Comparison of ENCODE assay signal across 8 mouse cellular contexts in genomic region chr4:43668782-43669427, GRCm38 (mm10). TPM values are rescaled to one million over a fixed set of nuclear protein-coding genes. Genes with fewer than 3 reads are reported as not detected.
DNase-seq lines count a peak whose midpoint lies in the region; ATAC-seq and TF ChIP-seq lines count a peak whose summit lies in the region.

Tmem8b (plus strand) TSS chr4:43668971.
Fam221b (minus strand) TSS chr4:43669145.

- H3K9ac ChIP-seq in forebrain, embryonic 16.5 days (replicated peaks; ENCODE audit: low read depth, low read length), result peak within 1 kb of the TSS; percentile 99
- peak within 1 kb of the TSS; percentile 91 for H3K9ac ChIP-seq in lung, embryonic 16.5 days (ENCODE audit: low read length)

- no peaks in the 10 kb centered on the region for H3K36me3 ChIP-seq in G1E (replicated peaks)
- no peaks in the 10 kb centered on the region for H3K36me3 ChIP-seq in forebrain, embryonic 16.5 days (ENCODE audit: control insufficient read depth, insufficient read depth)
- no peaks in the 10 kb centered on the region for H3K36me3 ChIP-seq in lung, embryonic 16.5 days (ENCODE audit: control insufficient read depth, insufficient read depth, low read length)

- TF ChIP-seq CTCF in G1E (IDR thresholded peaks at IDR 0.05; ENCODE audit: low read depth, low read length), result no peak

- peaks cover 16% of the 10 kb centered on the region for H3K27me3 ChIP-seq in G1E (ENCODE audit: insufficient read depth, low read length)
- H3K27me3 ChIP-seq in forebrain, embryonic 16.5 days (replicated peaks; ENCODE audit: control insufficient read depth, insufficient read depth, low read length), result peaks cover 4% of the 10 kb centered on the region; the same call in 1 of the 2 replicates
- H3K27me3 ChIP-seq in lung, embryonic 16.5 days (ENCODE audit: control insufficient read depth, insufficient read depth, low read depth, low read length), result peaks cover 9% of the 10 kb centered on the region; the same call in 1 of the 2 replicates

- H3K9me3 ChIP-seq in G1E (replicated peaks), result no peaks in the 10 kb centered on the region
- no peaks in the 10 kb centered on the region for H3K9me3 ChIP-seq in forebrain, embryonic 16.5 days (ENCODE audit: control insufficient read depth, low read length)
- no peaks in the 10 kb centered on the region for H3K9me3 ChIP-seq in lung, embryonic 16.5 days (ENCODE audit: control insufficient read depth, low read length)

- peak within 1 kb of the TSS; percentile 93 for H3K4me2 ChIP-seq in forebrain, embryonic 16.5 days (ENCODE audit: low read length)
- peak within 1 kb of the TSS; percentile 68 for H3K4me2 ChIP-seq in lung, embryonic 16.5 days (ENCODE audit: low read depth, low read length)

- DNase-seq in G1E (ENCODE audit: low spot score), result peak; percentile 96
- peak; percentile 95 to 96 for DNase-seq in cerebellum, adult 18-20 months
- DNase-seq in heart, postnatal 4 days, result peak; percentile 92
- DNase-seq in layer of hippocampus, adult 9-10 months (ENCODE audit: low spot score), result peak; percentile 73
- peak; percentile 80 for DNase-seq in ovary, postnatal 10 days (ENCODE audit: low spot score)
- DNase-seq in thymus, postnatal 10 days (ENCODE audit: low spot score in 2 of 2), result peak; percentile 83 to 87

- peak; percentile 94 for ATAC-seq in G1E (ENCODE audit: extremely low read depth, insufficient number of reproducible peaks, low FRiP score, poor library complexity, severe bottlenecking)
- peak; percentile 97 for ATAC-seq in forebrain, embryonic 16.5 days
- ATAC-seq in lung, embryonic 16.5 days (ENCODE audit: low read depth), result peak; percentile 96

- no peak within 1 kb of the TSS for H3K27ac ChIP-seq in forebrain, embryonic 16.5 days (ENCODE audit: low read length)
- H3K27ac ChIP-seq in lung, embryonic 16.5 days (ENCODE audit: low read length), result peak within 1 kb of the TSS; percentile 14

- H3K4me3 ChIP-seq in G1E (ENCODE audit: low read depth, low read length), result peak within 1 kb of the TSS; percentile 73
- H3K4me3 ChIP-seq in forebrain, embryonic 16.5 days (replicated peaks; ENCODE audit: low read length), result peak within 1 kb of the TSS; percentile 93
- H3K4me3 ChIP-seq in lung, embryonic 16.5 days (ENCODE audit: low read length), result peak within 1 kb of the TSS; percentile 80

- 1% methylated on average over 39 of the region's 41 CpGs for WGBS in forebrain, embryonic 16.5 days
- WGBS in lung, embryonic 16.5 days, result 1% methylated on average over 28 of the region's 41 CpGs

- peaks cover 29% of the 10 kb centered on the region for H3K4me1 ChIP-seq in G1E (ENCODE audit: insufficient read depth, low read depth, low read length)
- peaks cover 36% of the 10 kb centered on the region for H3K4me1 ChIP-seq in forebrain, embryonic 16.5 days (replicated peaks; ENCODE audit: control insufficient read depth, insufficient read depth, low read length)
- peaks cover 12% of the 10 kb centered on the region; the same call in 1 of the 2 replicates for H3K4me1 ChIP-seq in lung, embryonic 16.5 days (replicated peaks; ENCODE audit: control insufficient read depth, insufficient read depth, low read length)

RNA-seq across cellular contexts. Expression of gene Tmem8b, which starts in this region (rescaled TPM):
- total RNA-seq in G1E (2014; fragmentation: Nextera tagmentation) (2.9 and 6.0 TPM in 2 replicates), G1E (2017) (0.76 and 1.1 TPM in 2 replicates)
- polyA plus RNA-seq in G1E (2012), result 2.9 and 3.6 TPM in 2 replicates
- 14.6 and 15.5 TPM in 2 replicates for polyA plus RNA-seq in forebrain, embryonic 16.5 days (2015; fragmentation: Nextera tagmentation; extraction: Ambion mirVana)
- total RNA-seq in heart, postnatal 4 days (2021), result 10 to 100 TPM; 15.4 to 17.9 TPM
- 4.8 and 5.4 TPM in 2 replicates for polyA plus RNA-seq in lung, embryonic 16.5 days (2015; fragmentation: Nextera tagmentation; extraction: Ambion mirVana)

RNA-seq across cellular contexts. Expression of gene Fam221b, which starts in this region (rescaled TPM):
- total RNA-seq in G1E (2014; fragmentation: Nextera tagmentation) (0.34 TPM in 1 of 2 replicates, not detected in the other), G1E (2017) (0.49 and 0.58 TPM in 2 replicates)
- 0.05 and 0.10 TPM in 2 replicates for polyA plus RNA-seq in G1E (2012)
- polyA plus RNA-seq in forebrain, embryonic 16.5 days (2015; fragmentation: Nextera tagmentation; extraction: Ambion mirVana), result 1.3 and 1.5 TPM in 2 replicates
- under 1 TPM in 1 of 2 experiments, not detected in 1; 0.23 TPM for total RNA-seq in heart, postnatal 4 days (2021)
- 2.2 and 2.8 TPM in 2 replicates for polyA plus RNA-seq in lung, embryonic 16.5 days (2015; fragmentation: Nextera tagmentation; extraction: Ambion mirVana)
